Mouse (Mus musculus): ENCODE measurements around the gene Hdlbp. TPM values are rescaled to one million over a fixed set of nuclear protein-coding genes. Genes with fewer than 3 reads are reported as not detected.

The Hdlbp gene
- polyA plus RNA-seq, 1 experiment from 2014 or later = 111 TPM

DNA sequence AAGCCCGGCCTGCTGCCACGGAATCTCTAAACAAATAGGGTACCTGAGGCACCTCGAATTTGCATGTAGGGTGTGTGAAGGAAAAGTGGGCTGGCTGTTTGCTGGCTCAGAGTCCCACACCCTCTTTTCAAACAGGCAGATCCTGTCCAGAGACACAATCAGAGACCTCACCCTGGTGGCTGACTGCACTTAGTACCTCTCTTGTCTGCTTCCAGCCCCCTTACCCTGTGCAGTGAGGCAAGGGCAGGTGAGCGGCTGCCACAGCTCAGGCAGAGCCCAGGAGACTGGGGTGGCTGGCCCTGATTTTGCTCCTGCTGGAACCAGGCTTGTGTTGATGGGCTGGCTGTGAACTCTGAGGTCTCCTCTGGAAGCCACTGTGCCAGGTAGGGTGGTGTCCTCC is 105.0 kb downstream of the Hdlbp start, which contains the start of gene Ano7:
Gene Ano7 (plus strand): TSS at position 266 of the 400 bp plus-strand sequence.
- DNase-seq (ENCODE audit: low spot score) = no peak
- no peak for ATAC-seq (ENCODE audit: insufficient number of reproducible peaks, low FRiP score, low TSS enrichment, low read depth)
- no peaks in the 10 kb centered on the region for H3K27me3 ChIP-seq (ENCODE audit: control insufficient read depth, insufficient read depth, low read length)
- no peaks in the 10 kb centered on the region for H3K36me3 ChIP-seq (ENCODE audit: control insufficient read depth, insufficient read depth, low read length)
- no peaks in the 10 kb centered on the region for H3K4me1 ChIP-seq (ENCODE audit: control insufficient read depth, insufficient read depth, low read length)
- no peaks in the 10 kb centered on the region for H3K9me3 ChIP-seq (ENCODE audit: control insufficient read depth, low read length)
- H3K27ac ChIP-seq (replicated peaks; ENCODE audit: low read depth, low read length) = no peak within 1 kb of the TSS
- H3K4me2 ChIP-seq (ENCODE audit: low read depth, severe bottlenecking) = no peak within 1 kb of the TSS
- WGBS = 75% methylated on average over 4 of the region's 4 CpGs
- no peak within 1 kb of the TSS for H3K4me3 ChIP-seq (ENCODE audit: low read depth, low read length)
- H3K9ac ChIP-seq (ENCODE audit: low read length) = no peak within 1 kb of the TSS

DNA sequence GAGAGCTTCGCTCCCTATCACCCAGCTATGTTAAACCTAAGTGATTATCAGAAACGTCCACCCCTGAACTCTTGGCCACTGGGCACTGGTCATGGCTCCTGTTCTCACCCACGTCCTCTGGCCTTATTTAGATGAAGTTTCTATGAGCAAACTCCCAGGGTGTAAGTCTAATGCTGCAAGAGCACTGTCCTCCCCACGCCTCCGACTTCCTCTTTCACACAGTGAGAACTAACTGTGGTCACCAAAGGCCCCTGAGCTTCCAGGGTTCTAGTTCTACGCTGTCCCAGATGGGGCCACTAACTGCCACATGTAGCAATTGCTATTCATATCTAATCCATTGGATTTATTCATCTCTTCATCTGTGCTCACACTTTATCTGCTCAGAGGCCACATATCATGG is 113.0 kb downstream of the Hdlbp start:
- no peak overlapping the region for H3K4me2 ChIP-seq (ENCODE audit: low read depth, severe bottlenecking)
- ATAC-seq (ENCODE audit: insufficient number of reproducible peaks, low FRiP score, low TSS enrichment, low read depth) (no peak), DNase-seq (ENCODE audit: low spot score) (no peak)
- H3K4me1 ChIP-seq (ENCODE audit: control insufficient read depth, insufficient read depth, low read length) = no peaks in the 10 kb centered on the region
- H3K9ac ChIP-seq (ENCODE audit: low read length) = no peak overlapping the region
- peaks cover 16% of the 10 kb centered on the region for H3K36me3 ChIP-seq (ENCODE audit: control insufficient read depth, insufficient read depth, low read length)
- no peak overlapping the region for H3K27ac ChIP-seq (replicated peaks; ENCODE audit: low read depth, low read length)
- no peaks in the 10 kb centered on the region for H3K27me3 ChIP-seq (ENCODE audit: control insufficient read depth, insufficient read depth, low read length)
- WGBS = 93% methylated on average over 6 of the region's 6 CpGs
- H3K9me3 ChIP-seq (ENCODE audit: control insufficient read depth, low read length) = no peaks in the 10 kb centered on the region
- H3K4me3 ChIP-seq (ENCODE audit: low read depth, low read length) = no peak overlapping the region

DNA sequence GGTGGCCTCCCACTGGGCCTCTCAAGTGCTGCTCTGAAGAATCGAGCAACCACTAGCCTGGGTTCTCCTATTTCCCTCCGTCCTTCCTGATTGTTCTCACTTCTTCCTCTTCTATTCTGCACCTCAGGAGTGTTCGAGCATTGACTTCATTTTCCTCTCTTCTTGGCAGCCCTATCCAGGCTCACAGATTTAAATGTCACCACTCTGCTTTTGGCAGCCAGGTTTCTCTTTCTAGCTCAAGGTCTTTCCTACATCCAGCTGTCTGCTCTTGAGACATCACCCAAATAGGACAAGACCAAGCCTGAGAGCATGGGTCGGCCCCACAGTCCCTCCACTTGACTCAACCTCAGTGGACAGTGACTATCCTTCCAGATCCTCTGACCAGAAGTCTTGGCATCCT is 116.0 kb downstream of the Hdlbp start:
- Histone ChIP-seq H3K9ac (ENCODE audit: low read length) (no peak overlapping the region), H3K27me3 (ENCODE audit: control insufficient read depth, insufficient read depth, low read length) (no peaks in the 10 kb centered on the region), H3K9me3 (ENCODE audit: control insufficient read depth, low read length) (no peaks in the 10 kb centered on the region), H3K4me3 (ENCODE audit: low read depth, low read length) (no peak overlapping the region), H3K4me2 (ENCODE audit: low read depth, severe bottlenecking) (no peak overlapping the region), H3K27ac (replicated peaks; ENCODE audit: low read depth, low read length) (no peak overlapping the region), H3K4me1 (ENCODE audit: control insufficient read depth, insufficient read depth, low read length) (no peaks in the 10 kb centered on the region), H3K36me3 (ENCODE audit: control insufficient read depth, insufficient read depth, low read length) (peaks cover 20% of the 10 kb centered on the region)
- DNase-seq (ENCODE audit: low spot score) (no peak), ATAC-seq (ENCODE audit: insufficient number of reproducible peaks, low FRiP score, low TSS enrichment, low read depth) (no peak)
- 84% methylated on average over 4 of the region's 4 CpGs for WGBS

Other genes with a start within 250 kb of the Hdlbp start
- 15.0 and 17.5 TPM in 2 replicates for gene Sned1, start 243.0 kb downstream of the Hdlbp start, polyA plus RNA-seq (2014; fragmentation: Nextera tagmentation; extraction: Ambion mirVana)
- gene Mterf4, start 172.9 kb downstream of the Hdlbp start, polyA plus RNA-seq (2014; fragmentation: Nextera tagmentation; extraction: Ambion mirVana) = 37.7 and 38.0 TPM in 2 replicates
- 75.1 and 75.2 TPM in 2 replicates for gene Ppp1r7, start 136.0 kb downstream of the Hdlbp start, polyA plus RNA-seq (2014; fragmentation: Nextera tagmentation; extraction: Ambion mirVana)
- gene Pask, start 135.3 kb downstream of the Hdlbp start, polyA plus RNA-seq (2014; fragmentation: Nextera tagmentation; extraction: Ambion mirVana) = 23.3 and 29.0 TPM in 2 replicates
- gene Ano7, start 104.9 kb downstream of the Hdlbp start, polyA plus RNA-seq (2014; fragmentation: Nextera tagmentation; extraction: Ambion mirVana) = 1.4 and 1.5 TPM in 2 replicates
- gene Farp2, start 33.3 kb upstream of the Hdlbp start, polyA plus RNA-seq (2014; fragmentation: Nextera tagmentation; extraction: Ambion mirVana) = 7.0 and 7.4 TPM in 2 replicates
- 182 and 191 TPM in 2 replicates for gene Stk25, start 179.8 kb upstream of the Hdlbp start, polyA plus RNA-seq (2014; fragmentation: Nextera tagmentation; extraction: Ambion mirVana)
- 29.2 and 29.3 TPM in 2 replicates for gene Bok, start 206.8 kb upstream of the Hdlbp start, polyA plus RNA-seq (2014; fragmentation: Nextera tagmentation; extraction: Ambion mirVana)